Mouse (Mus musculus) lung, embryonic 14.5 days (tissue): Measurements from ENCODE around the gene Olfr112. TPM values are rescaled to one million over a fixed set of nuclear protein-coding genes. Genes with fewer than 3 reads are reported as not detected.
"Not testable (repeated sequence)": the region's sequence is repeated elsewhere in the genome, so short reads cannot be mapped to it uniquely, and the experiment has no call there.

Source experiments
- ATAC-seq: fragments of 200-750 bp; cut with Nextera tagmentation; 2 replicates; pipeline ENCODE4 v1.8.0; 2017; ENCODE audit warnings: mild to moderate bottlenecking, moderate TSS enrichment, moderate library complexity; ENCODE audit not compliant: insufficient read depth
- DNase-seq: peaks from one replicate; pipeline ENCODE4 v3.0.0-alpha.2; 2015
- H3K27ac ChIP-seq: fragments of 300-500 bp; sonication (generic); 2 replicates; pipeline ENCODE4 v1.5.1; 2014; ENCODE audit warnings: low read depth, mild to moderate bottlenecking, moderate library complexity
- H3K27me3 ChIP-seq: fragments of 300-500 bp; sonication (generic); 2 replicates; pipeline ENCODE4 v1.6.1; 2014; ENCODE audit warnings: low read length, control low read depth; ENCODE audit not compliant: insufficient read depth
- H3K36me3 ChIP-seq: fragments of 300-500 bp; sonication (generic); 2 replicates; pipeline ENCODE4 v1.6.1; 2014; ENCODE audit warnings: control low read depth; ENCODE audit not compliant: insufficient read depth
- H3K4me1 ChIP-seq: fragments of 300-500 bp; sonication (generic); 2 replicates; pipeline ENCODE4 v1.6.1; 2014; ENCODE audit warnings: antibody characterized with exemption, control low read depth; ENCODE audit not compliant: insufficient read depth
- H3K4me2 ChIP-seq: fragments of 300-500 bp; sonication (generic); 2 replicates; pipeline ENCODE4 v1.6.1; 2014; ENCODE audit warnings: mild to moderate bottlenecking
- H3K4me3 ChIP-seq: fragments of 300-500 bp; sonication (generic); 2 replicates; pipeline ENCODE4 v1.5.1; 2014; ENCODE audit warnings: low read depth, low read length
- H3K9ac ChIP-seq: fragments of 300-500 bp; sonication (generic); 2 replicates; pipeline ENCODE4 v1.6.1; 2014
- H3K9me3 ChIP-seq: fragments of 300-500 bp; sonication (generic); 2 replicates; pipeline ENCODE4 v1.6.1; 2016; ENCODE audit warnings: low read depth, low read length, control low read depth
- CTCF ChIP-seq: IDR thresholded peaks from 2 replicates; pipeline ENCODE4 v1.5.1; 2016; ENCODE audit warnings: antibody characterized with exemption, low read depth
- WGBS: fragments of 180-500 bp; shearing (Covaris S2); extraction: QIAGEN DNeasy Blood & Tissue Kit; methylation state at CpG from one replicate; pipeline ENCODE4 v1.1.7; 2014; 5-methylcytosine and 5-hydroxymethylcytosine counted together
- polyA plus RNA-seq: library from polyadenylated mRNA; unstranded; fragments of >200 nt; fragmentation: Nextera tagmentation; extraction: Ambion mirVana; gene quantifications from 2 replicates; pipeline ENCODE4 v1.2.1, GENCODE M21; 2014

Olfr112 gene
- polyA plus RNA-seq, 1 experiment from 2014 or later, result not detected

DNA sequence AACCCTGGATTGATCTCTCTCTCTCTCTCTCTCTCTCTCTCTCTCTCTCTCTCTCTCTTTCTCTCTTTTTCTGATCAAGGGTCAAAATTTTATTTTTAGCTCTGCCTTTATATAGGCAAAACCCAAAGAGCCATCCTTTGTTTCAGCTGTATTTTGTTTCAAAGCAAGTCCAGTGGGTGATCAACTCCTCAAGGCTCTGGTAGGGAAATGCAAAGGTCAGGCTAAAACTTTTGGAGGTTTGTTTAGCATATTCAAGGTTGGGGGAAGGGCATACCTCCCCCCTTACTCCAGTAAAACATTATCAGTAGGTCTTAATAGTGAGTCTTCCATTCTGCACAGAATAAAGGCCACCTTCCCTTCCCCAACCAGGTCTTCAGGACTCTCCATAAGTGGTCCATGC is 34.1 kb downstream of the Olfr112 start:
- Histone ChIP-seq H3K9me3 (no peaks in the 10 kb centered on the region), H3K4me1 (no peaks in the 10 kb centered on the region), H3K4me2 (no peak overlapping the region), H3K27me3 (no peaks in the 10 kb centered on the region), H3K4me3 (no peak overlapping the region), H3K27ac (no peak overlapping the region), H3K9ac (no peak overlapping the region), H3K36me3 (no peaks in the 10 kb centered on the region)
- ATAC-seq (no peak), DNase-seq (no peak)
- TF ChIP-seq CTCF, result no peak

DNA sequence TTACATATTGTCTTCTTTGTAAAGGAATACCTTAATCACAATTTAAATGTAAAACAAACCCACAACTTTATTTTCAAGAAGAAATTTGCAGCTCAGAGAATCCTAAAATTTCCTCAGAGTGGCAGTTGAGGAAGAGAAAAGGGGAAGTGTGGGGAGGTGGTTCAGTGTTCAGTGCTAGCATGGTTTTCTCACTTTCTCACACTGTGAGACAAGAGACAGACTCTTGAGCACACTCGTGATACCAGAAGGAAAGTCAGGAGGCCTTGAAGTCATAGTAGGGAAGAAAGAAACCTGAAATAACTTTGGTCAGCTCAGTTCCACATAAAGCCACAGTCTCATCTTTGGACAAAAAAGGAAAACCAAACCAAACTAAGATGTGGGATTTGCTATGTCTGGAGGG is 43.8 kb downstream of the Olfr112 start:
- not testable (repeated sequence) for H3K36me3 ChIP-seq, H3K4me1 ChIP-seq, H3K9me3 ChIP-seq, H3K9ac ChIP-seq, H3K27me3 ChIP-seq, ATAC-seq, H3K27ac ChIP-seq, H3K4me2 ChIP-seq, H3K4me3 ChIP-seq, DNase-seq
- 46% methylated on average over 1 of the region's 1 CpGs for WGBS

DNA sequence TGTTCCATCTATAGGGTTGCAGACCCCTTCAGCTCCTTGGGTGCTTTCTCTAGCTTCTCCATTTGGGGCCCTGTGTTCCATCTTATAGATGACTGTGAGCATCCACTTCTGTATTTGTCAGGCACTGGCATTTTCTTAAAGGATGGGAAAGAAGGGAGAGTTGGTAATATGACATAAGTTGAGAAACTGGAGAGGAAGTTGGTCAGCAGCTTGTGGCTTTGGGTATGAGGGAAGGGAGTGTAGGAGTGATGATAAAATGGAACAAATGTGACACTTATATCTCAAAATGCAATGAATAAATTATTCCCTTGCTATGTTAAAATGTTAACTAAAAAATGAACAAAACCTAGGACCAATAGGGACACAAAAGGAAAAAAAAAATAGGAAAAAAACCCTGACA is 44.6 kb downstream of the Olfr112 start:
- H3K27ac ChIP-seq, H3K36me3 ChIP-seq, DNase-seq, H3K27me3 ChIP-seq, H3K4me1 ChIP-seq, ATAC-seq, H3K9ac ChIP-seq, H3K4me3 ChIP-seq, H3K9me3 ChIP-seq, H3K4me2 ChIP-seq: not testable (repeated sequence)

Other genes starting within 250 kb of the Olfr112 start
- gene Olfr103, start 229.8 kb downstream of the Olfr112 start, polyA plus RNA-seq, result not detected in 2 replicates
- not detected in 2 replicates for gene Olfr104-ps, start 209.9 kb downstream of the Olfr112 start, polyA plus RNA-seq
- not detected in 2 replicates for gene Olfr105-ps, start 190.4 kb downstream of the Olfr112 start, polyA plus RNA-seq
- gene Olfr106-ps, start 179.1 kb downstream of the Olfr112 start, polyA plus RNA-seq, result not detected in 2 replicates
- gene Olfr107, start 170.2 kb downstream of the Olfr112 start, polyA plus RNA-seq, result not detected in 2 replicates
- not detected in 2 replicates for gene Olfr108, start 124.0 kb downstream of the Olfr112 start, polyA plus RNA-seq
- not detected in 2 replicates for gene Olfr109, start 110.5 kb downstream of the Olfr112 start, polyA plus RNA-seq
- gene H2-M2, start 85.9 kb downstream of the Olfr112 start, polyA plus RNA-seq, result not detected in 2 replicates
- gene Olfr110, start 77.0 kb downstream of the Olfr112 start, polyA plus RNA-seq, result not detected in 2 replicates
- not detected in 2 replicates for gene Olfr111, start 61.4 kb downstream of the Olfr112 start, polyA plus RNA-seq
- not detected in 2 replicates for gene Olfr113, start 8.2 kb upstream of the Olfr112 start, polyA plus RNA-seq
- gene Olfr114, start 23.3 kb upstream of the Olfr112 start, polyA plus RNA-seq, result not detected in 2 replicates
- gene Olfr115, start 57.7 kb upstream of the Olfr112 start, polyA plus RNA-seq, result not detected in 2 replicates
- gene Olfr116, start 57.7 kb upstream of the Olfr112 start, polyA plus RNA-seq, result not detected in 2 replicates
- not detected in 2 replicates for gene Olfr117, start 94.3 kb upstream of the Olfr112 start, polyA plus RNA-seq
- not detected in 2 replicates for gene Olfr118, start 97.5 kb upstream of the Olfr112 start, polyA plus RNA-seq
- not detected in 2 replicates for gene Olfr119, start 127.1 kb upstream of the Olfr112 start, polyA plus RNA-seq
- gene Olfr120, start 152.4 kb upstream of the Olfr112 start, polyA plus RNA-seq, result not detected in 2 replicates
- gene Olfr121, start 179.4 kb upstream of the Olfr112 start, polyA plus RNA-seq, result not detected in 2 replicates
- not detected in 2 replicates for gene Olfr122, start 199.2 kb upstream of the Olfr112 start, polyA plus RNA-seq
- not detected in 2 replicates for gene Olfr123, start 224.1 kb upstream of the Olfr112 start, polyA plus RNA-seq
- not detected in 2 replicates for gene Olfr124, start 230.4 kb upstream of the Olfr112 start, polyA plus RNA-seq